27 mouse cellular contexts compared by ENCODE assay signal in genomic region chr16:6206431-6206830, GRCm38 (mm10).
"Had no signal": no experiment of that assay in that cellular context is flagged by ENCODE, and none has a peak within 500 bp of the region (broad histone marks: within the 10 kb centered on the region; RNA-seq: fewer than 3 reads in every experiment).

No protein-coding gene starts in this region.

- H3K4me3 ChIP-seq: embryonic facial prominence, embryonic 10.5 days; embryonic facial prominence, embryonic 12.5 days; embryonic facial prominence, embryonic 13.5 days; embryonic facial prominence, embryonic 15.5 days; erythroblast, embryonic 14.5 days; forebrain, embryonic 10.5 days; forebrain, embryonic 12.5 days; forebrain, embryonic 13.5 days; forebrain, embryonic 15.5 days; gastrocnemius, adult 2 months; heart, adult 2 months; heart, embryonic 10.5 days had no signal

- ATAC-seq: forebrain, embryonic 13.5 days; forebrain, embryonic 14.5 days; forebrain, embryonic 15.5 days; forebrain, embryonic 16.5 days; forebrain, postnatal 0 days had no signal

- H3K9me3 ChIP-seq: embryonic facial prominence, embryonic 10.5 days; embryonic facial prominence, embryonic 12.5 days; embryonic facial prominence, embryonic 13.5 days; embryonic facial prominence, embryonic 15.5 days; forebrain, embryonic 10.5 days; forebrain, embryonic 12.5 days; forebrain, embryonic 13.5 days; forebrain, embryonic 15.5 days; heart, embryonic 10.5 days had no signal

- H3K9ac ChIP-seq: embryonic facial prominence, embryonic 12.5 days; embryonic facial prominence, embryonic 13.5 days; embryonic facial prominence, embryonic 15.5 days; forebrain, embryonic 12.5 days; forebrain, embryonic 13.5 days; forebrain, embryonic 15.5 days; forebrain, postnatal 0 days had no signal

- H3K36me3 ChIP-seq: embryonic facial prominence, embryonic 10.5 days; embryonic facial prominence, embryonic 12.5 days; embryonic facial prominence, embryonic 13.5 days; embryonic facial prominence, embryonic 15.5 days; forebrain, embryonic 10.5 days; forebrain, embryonic 12.5 days; forebrain, embryonic 15.5 days; heart, embryonic 10.5 days had no signal

- H3K27me3 ChIP-seq: embryonic facial prominence, embryonic 12.5 days; embryonic facial prominence, embryonic 13.5 days; embryonic facial prominence, embryonic 15.5 days; forebrain, embryonic 12.5 days; forebrain, embryonic 13.5 days; forebrain, embryonic 15.5 days had no signal

- H3K4me1 ChIP-seq: embryonic facial prominence, embryonic 10.5 days; embryonic facial prominence, embryonic 12.5 days; embryonic facial prominence, embryonic 13.5 days; embryonic facial prominence, embryonic 15.5 days; forebrain, embryonic 10.5 days; forebrain, embryonic 12.5 days; forebrain, embryonic 13.5 days; forebrain, embryonic 15.5 days; heart, embryonic 10.5 days had no signal

- DNase-seq: cerebellum, adult 9-11 months; cerebellum, postnatal 10 days; cerebellum, postnatal 14 days; cerebellum, postnatal 25 days; cerebellum, postnatal 36 days; embryo, embryonic 11 days; forebrain, postnatal 0 days; gastrocnemius, adult 2 months; gastrocnemius, postnatal 10 days; gastrocnemius, postnatal 14 days; gastrocnemius, postnatal 25 days; gastrocnemius, postnatal 36 days; heart, adult 11 months; heart, adult 18-20 months; heart, adult 2 months had no signal

- H3K4me2 ChIP-seq: embryonic facial prominence, embryonic 12.5 days; embryonic facial prominence, embryonic 13.5 days; embryonic facial prominence, embryonic 15.5 days; forebrain, embryonic 12.5 days; forebrain, embryonic 13.5 days; forebrain, embryonic 15.5 days had no signal

- H3K27ac ChIP-seq: embryonic facial prominence, embryonic 10.5 days; embryonic facial prominence, embryonic 12.5 days; embryonic facial prominence, embryonic 13.5 days; embryonic facial prominence, embryonic 15.5 days; forebrain, embryonic 10.5 days; forebrain, embryonic 12.5 days; forebrain, embryonic 13.5 days; forebrain, embryonic 15.5 days; gastrocnemius, adult 2 months; heart, adult 2 months; heart, embryonic 10.5 days had no signal
